Mouse (Mus musculus): ENCODE data around the gene Mcee. TPM values are rescaled to one million over a fixed set of nuclear protein-coding genes. Genes with fewer than 3 reads are reported as not detected.

The Mcee gene
- total RNA-seq, 2 experiments from 2014 or later: 103 to 108 TPM

- no peak for DNase-seq
These were observed 47.5 kb downstream of the Mcee start for GRCm38 (mm10) chr7:64439595-64440518.

DNA sequence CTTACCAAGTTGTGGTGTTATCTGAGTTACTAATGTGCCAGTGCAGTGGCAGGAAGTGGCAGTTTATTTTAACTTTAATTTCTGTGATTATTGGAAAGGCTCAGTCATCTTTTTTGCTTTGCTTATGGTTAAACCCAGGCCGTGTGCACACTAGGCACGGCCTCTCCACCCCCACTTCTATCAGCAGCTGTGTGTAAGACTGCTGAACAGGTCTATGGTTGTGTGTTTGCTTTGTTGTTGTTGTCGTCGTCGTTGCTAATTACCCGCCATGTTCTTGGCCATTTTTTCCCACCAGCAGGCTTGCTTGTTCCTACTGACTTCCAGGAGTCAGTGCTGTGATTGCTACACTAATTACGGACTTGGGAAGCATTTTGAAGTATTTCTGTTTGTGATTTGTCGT lies 48.1 kb downstream of the Mcee start:
- DNase-seq: no peak

- DNase-seq: no peak
These were observed 58.2 kb downstream of the Mcee start for GRCm38 (mm10) chr7:64450631-64451030.

DNA sequence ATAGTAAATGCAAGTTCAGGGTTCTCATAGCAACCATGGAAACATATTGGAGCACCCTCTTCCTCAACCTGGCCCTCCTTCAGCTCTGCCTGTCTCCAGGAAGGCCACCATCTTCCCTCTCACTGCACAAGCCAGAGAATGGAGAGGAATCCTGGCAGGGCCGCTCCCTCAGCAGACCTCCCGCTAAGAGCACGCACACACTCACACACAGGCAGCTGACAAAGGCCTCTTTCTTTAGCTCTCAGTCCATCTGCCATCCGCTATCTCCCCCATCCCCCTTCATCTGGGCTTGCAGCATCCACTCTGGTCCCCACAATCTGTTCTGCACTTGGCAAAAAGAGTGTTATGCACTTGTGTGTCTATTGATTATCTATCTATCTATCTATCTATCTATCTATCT lies 59.0 kb downstream of the Mcee start:
- DNase-seq: no peak

DNA sequence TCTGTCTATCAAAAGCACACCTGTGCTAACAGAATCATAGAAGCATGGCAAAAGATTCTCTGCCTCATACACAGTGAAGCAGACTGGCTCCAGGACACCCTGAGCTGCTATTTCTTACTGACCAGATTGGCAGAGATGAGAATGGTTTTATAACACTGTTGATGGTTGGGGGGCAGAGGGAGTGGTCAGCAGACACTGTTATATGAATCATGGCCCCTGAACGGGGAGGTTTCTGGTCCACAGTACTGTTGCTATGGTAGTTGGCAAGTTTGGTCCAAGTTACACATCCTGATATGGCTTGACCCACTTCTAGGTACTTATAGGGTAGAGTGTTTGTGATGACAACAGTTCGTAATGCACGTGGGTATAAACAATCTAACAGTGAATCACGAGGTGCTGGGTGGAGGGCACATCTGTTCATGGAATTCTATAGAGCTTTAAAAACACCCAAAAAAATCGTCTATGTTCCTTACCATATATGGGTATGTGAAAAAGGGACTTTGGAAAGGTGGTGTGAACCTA lies 59.5 kb downstream of the Mcee start:
- no peak for DNase-seq

DNA sequence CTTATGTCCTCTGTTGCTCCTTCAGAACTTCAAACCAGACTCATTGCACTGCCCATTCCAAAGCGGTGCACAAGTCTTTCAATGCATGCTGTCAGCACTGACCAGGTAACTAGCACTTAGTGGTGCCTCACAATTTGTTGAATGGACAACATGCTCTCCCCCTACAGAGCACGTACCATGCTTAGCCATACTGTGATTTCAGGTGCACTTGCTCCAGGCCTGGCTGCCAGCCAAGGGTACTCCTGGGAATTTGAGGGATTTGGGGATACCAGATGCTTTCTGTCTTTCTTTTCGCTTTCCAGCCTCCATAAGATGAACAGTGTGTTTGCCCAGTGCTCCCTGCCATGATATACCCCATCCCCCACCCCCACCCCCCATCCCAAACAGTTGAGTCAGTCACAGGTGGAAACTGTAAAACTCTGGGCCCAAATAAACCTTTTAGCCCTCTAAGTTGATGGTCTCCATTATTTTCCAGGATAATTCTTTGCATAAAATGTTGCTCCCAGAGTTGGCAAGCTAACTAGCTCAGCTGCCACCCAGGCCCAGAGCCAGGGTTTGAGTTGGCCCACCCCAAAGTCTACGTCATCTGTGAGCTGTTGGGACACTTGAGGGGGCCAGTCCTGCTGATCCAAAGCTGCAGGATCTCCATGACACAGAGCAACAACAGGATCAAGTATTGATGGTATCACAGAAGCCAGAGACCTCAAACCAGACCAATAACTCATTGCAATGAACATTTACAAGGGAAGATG lies 60.2 kb downstream of the Mcee start:
- DNase-seq: no peak

GRCm38 (mm10) chr7:64456176-64456575 lies 63.8 kb downstream of the Mcee start:
- no peak for DNase-seq

DNA sequence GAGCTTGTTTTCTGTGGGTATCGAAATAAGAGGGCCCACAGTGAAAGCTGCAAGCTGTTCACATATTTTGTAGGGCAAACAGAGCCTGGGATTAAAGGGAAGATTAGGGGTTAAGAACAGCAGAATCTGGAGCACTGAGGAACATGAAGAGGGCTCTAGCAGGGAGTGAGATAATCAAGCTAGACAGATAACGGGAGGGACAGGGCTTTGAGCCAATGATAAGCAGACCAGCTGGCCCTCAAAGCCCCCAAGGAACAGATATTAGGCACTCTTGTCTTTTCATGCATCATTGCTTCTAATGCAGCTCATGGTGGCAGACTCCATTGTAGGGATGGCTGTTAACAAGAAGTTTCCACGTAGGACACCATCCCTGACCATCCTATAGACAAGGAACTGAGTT lies 64.3 kb downstream of the Mcee start:
- DNase-seq: no peak

DNA sequence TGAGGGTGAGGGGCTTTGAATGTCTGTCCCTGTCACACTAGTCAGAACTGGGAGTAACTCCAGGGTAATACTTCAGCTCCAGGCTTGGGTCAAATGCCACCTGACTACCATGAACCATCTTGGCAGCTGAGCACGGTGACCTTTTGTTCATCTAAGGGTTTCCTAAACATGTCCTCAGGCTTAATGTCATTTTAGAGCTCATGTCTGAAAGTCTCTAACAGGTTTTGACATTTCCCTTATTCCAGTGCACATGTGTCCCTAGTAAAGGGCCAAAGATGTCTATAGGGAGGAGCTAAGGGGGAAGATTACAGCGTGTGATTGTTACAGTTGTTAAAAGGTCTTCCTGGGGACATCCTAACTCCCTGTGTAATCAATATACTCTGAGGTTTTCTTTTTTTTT lies 65.4 kb downstream of the Mcee start:
- DNase-seq: no peak

Other genes starting within 250 kb of the Mcee start
- gene Trpm1, start 238.8 kb upstream of the Mcee start, total RNA-seq (2021): not detected
- gene Mtmr10, start 105.0 kb upstream of the Mcee start, total RNA-seq (2021): 10 to 100 TPM; 13.5 to 13.8 TPM
- gene Fan1, start 18.5 kb upstream of the Mcee start, total RNA-seq (2021): 1 to 10 TPM; 6.6 to 7.2 TPM
- gene Mphosph10, start 339 bp upstream of the Mcee start, total RNA-seq (2021): 10 to 100 TPM; 16.6 to 17.4 TPM
- gene Apba2, start 109.1 kb downstream of the Mcee start, total RNA-seq (2021): under 1 TPM; 0.23 to 0.31 TPM

All from heart, postnatal 4 days (tissue).